Mouse (Mus musculus) inflammation-experienced regulatory T-cells, adult 6 months (primary cell): ENCODE data around the gene Sclt1. TPM values are rescaled to one million over a fixed set of nuclear protein-coding genes. Genes with fewer than 3 reads are reported as not detected.

Source experiments
- ATAC-seq: one replicate; pipeline ENCODE4 v1.8.0; 2017
- polyA plus RNA-seq, 3 experiments: library from polyadenylated mRNA; unstranded; fragments of 100-300 nt; shearing (Covaris generic); gene quantifications; one replicate each; pipeline ENCODE4 v1.2.1; 2017

Sclt1 gene
- polyA plus RNA-seq, 3 experiments from 2014 or later: 3.0 to 6.8 (median 5.2) TPM

- ATAC-seq: no peak
These were observed 156.8 kb downstream of the Sclt1 start for GRCm38 (mm10) chr3:41585548-41585947.

- no peak for ATAC-seq
These were observed 158.7 kb downstream of the Sclt1 start for GRCm38 (mm10) chr3:41583621-41584020.

GRCm38 (mm10) chr3:41583092-41583491 is 159.2 kb downstream of the Sclt1 start:
- no peak for ATAC-seq

- no peak for ATAC-seq
These were observed 160.1 kb downstream of the Sclt1 start for GRCm38 (mm10) chr3:41582256-41582655.

- no peak for ATAC-seq
These were observed 160.9 kb downstream of the Sclt1 start for GRCm38 (mm10) chr3:41581436-41581835.

GRCm38 (mm10) chr3:41580401-41581323 is 161.7 kb downstream of the Sclt1 start:
- ATAC-seq: no peak

- no peak for ATAC-seq
These were observed 162.4 kb downstream of the Sclt1 start for GRCm38 (mm10) chr3:41579873-41580272.

GRCm38 (mm10) chr3:41577240-41577639 is 165.1 kb downstream of the Sclt1 start:
- ATAC-seq: no peak

Other genes with a start within 250 kb of the Sclt1 start
- 10 to 100 TPM in 2 of 3 experiments, 1 to 10 TPM in 1; 5.1 to 10.7 (median 10.3) TPM for gene Jade1, start 186.8 kb downstream of the Sclt1 start, polyA plus RNA-seq
- gene D3Ertd751e, start 97 bp upstream of the Sclt1 start, polyA plus RNA-seq: 10 to 100 TPM; 24.3 to 32.3 (median 28.0) TPM